Mouse (Mus musculus): Measurements from ENCODE around the gene Rhbdd3.

- TF ChIP-seq CTCF (IDR thresholded peaks at IDR 0.05; ENCODE audit: low read depth, low read length): no peak
- no peak for TF ChIP-seq POLR2AphosphoS5 (IDR thresholded peaks at IDR 0.05; ENCODE audit: insufficient replicate concordance, low read depth, low read length)
- TF ChIP-seq TAL1 (conservative IDR thresholded peaks at IDR 0.05; ENCODE audit: low read depth, low read length): no peak
- TF ChIP-seq GATA1 (IDR thresholded peaks at IDR 0.05; ENCODE audit: borderline replicate concordance, low read length): no peak
Observed at GRCm38 (mm10) chr11:5055945-5056938, 42.5 kb upstream of the Rhbdd3 start.
